Mouse (Mus musculus) CH12.LX (cell line): Measurements from ENCODE around the gene Pgm2l1. TPM values are rescaled to one million over a fixed set of nuclear protein-coding genes. Genes with fewer than 3 reads are reported as not detected.

Experiments used
- DNase-seq: peaks from one replicate; pipeline ENCODE4 v3.0.0-alpha.2; 2013; ENCODE audit errors: extremely low read depth
- H3K27ac ChIP-seq: 2 replicates; pipeline ENCODE4 v1.5.1; 2012; ENCODE audit warnings: low read depth, mild to moderate bottlenecking, control low read depth, moderate library complexity; ENCODE audit not compliant: insufficient read depth
- H3K27me3 ChIP-seq: replicated peaks from 2 replicates; pipeline ENCODE3; 2012; ENCODE audit warnings: inconsistent platforms
- H3K36me3 ChIP-seq, 2 experiments: replicated peaks in 1 of 2; 2 replicates each; pipeline versions ENCODE3 to v1.6.1; 2012; ENCODE audit warnings: inconsistent platforms in 1 of 2, low read length in 1 of 2, mild to moderate bottlenecking in 1 of 2, mixed read lengths in 1 of 2, moderate library complexity in 1 of 2; ENCODE audit not compliant: control insufficient read depth in 1 of 2, insufficient read depth in 1 of 2
- H3K4me1 ChIP-seq, 2 experiments: 2 replicates each; pipeline ENCODE4 v1.6.1; 2012; ENCODE audit warnings: inconsistent platforms in 1 of 2, moderate library complexity in 1 of 2; ENCODE audit not compliant: insufficient read depth in 2 of 2, control insufficient read depth in 1 of 2
- H3K4me2 ChIP-seq: 2 replicates; pipeline ENCODE4 v1.6.1; 2012; ENCODE audit warnings: low read depth, mild to moderate bottlenecking, control low read depth; ENCODE audit not compliant: poor library complexity, insufficient read depth, severe bottlenecking
- H3K4me3 ChIP-seq, 3 experiments: fragments of 150-350 bp in 1 of 3; sonication (generic) in 1 of 3; replicated peaks in 1 of 3; 2 replicates each; pipeline versions ENCODE3 to v1.5.1; 2011 to 2012; ENCODE audit warnings: low read depth in 2 of 3, low read length in 2 of 3, mild to moderate bottlenecking in 2 of 3, moderate library complexity in 2 of 3, control low read depth in 1 of 3, improper control_type of control experiment in 1 of 3, inconsistent platforms in 1 of 3, mixed read lengths in 1 of 3; ENCODE audit not compliant: poor library complexity in 1 of 3
- H3K79me2 ChIP-seq: replicated peaks from 2 replicates; pipeline ENCODE4 v1.6.1; 2012; ENCODE audit warnings: mild to moderate bottlenecking, moderate library complexity; ENCODE audit not compliant: control insufficient read depth, poor library complexity, insufficient read depth, severe bottlenecking; ENCODE audit errors: extremely low read depth
- H3K9ac ChIP-seq: 2 replicates; pipeline ENCODE4 v1.6.1; 2012; ENCODE audit warnings: low read depth, mild to moderate bottlenecking, control low read depth, moderate library complexity; ENCODE audit not compliant: insufficient read depth
- H3K9me3 ChIP-seq: replicated peaks from 2 replicates; pipeline ENCODE3; 2012; ENCODE audit warnings: low read length, inconsistent platforms, mixed read lengths
- BHLHE40 ChIP-seq: IDR thresholded peaks from 2 replicates; pipeline ENCODE4 v1.6.1; 2011; ENCODE audit warnings: mild to moderate bottlenecking, low read depth, low read length, improper control_type of control experiment
- CHD1 ChIP-seq: IDR thresholded peaks from 2 replicates; pipeline ENCODE4 v1.6.1; 2012; ENCODE audit warnings: low read depth, low read length, improper control_type of control experiment, inconsistent platforms
- CHD2 ChIP-seq: IDR thresholded peaks from 2 replicates; pipeline ENCODE4 v1.6.1; 2011; ENCODE audit warnings: low read length, improper control_type of control experiment
- CTCF ChIP-seq, 2 experiments: IDR thresholded peaks in 1 of 2; conservative IDR thresholded peaks in 1 of 2; 2 replicates each; pipeline ENCODE4 v1.5.1; 2011 to 2012; ENCODE audit warnings: low read depth in 2 of 2, low read length in 2 of 2, improper control_type of control experiment in 1 of 2, inconsistent platforms in 1 of 2, mild to moderate bottlenecking in 1 of 2, moderate library complexity in 1 of 2
- EP300 ChIP-seq: IDR thresholded peaks from 2 replicates; pipeline ENCODE4 v1.6.1; 2011; ENCODE audit warnings: low read length, improper control_type of control experiment
- GABPA ChIP-seq: IDR thresholded peaks from 2 replicates; pipeline ENCODE4 v1.6.1; 2012; ENCODE audit warnings: low read depth, low read length, improper control_type of control experiment, inconsistent platforms; ENCODE audit not compliant: insufficient replicate concordance
- IRF4 ChIP-seq: IDR thresholded peaks from 2 replicates; pipeline ENCODE4 v1.6.1; 2014; ENCODE audit warnings: low read depth, mild to moderate bottlenecking, inconsistent platforms, low read length, improper control_type of control experiment
- JUND ChIP-seq: conservative IDR thresholded peaks from 2 replicates; pipeline ENCODE4 v1.6.1; 2011; ENCODE audit warnings: low read depth, low read length, improper control_type of control experiment
- MAFK ChIP-seq: IDR thresholded peaks from 2 replicates; pipeline ENCODE4 v1.6.1; 2011; ENCODE audit warnings: low read length, improper control_type of control experiment; ENCODE audit not compliant: insufficient replicate concordance
- MAX ChIP-seq: IDR thresholded peaks from 2 replicates; pipeline ENCODE4 v1.6.1; 2011; ENCODE audit warnings: low read length, improper control_type of control experiment
- MAZ ChIP-seq: IDR thresholded peaks from 2 replicates; pipeline ENCODE4 v1.6.1; 2012; ENCODE audit warnings: low read depth, mild to moderate bottlenecking, inconsistent platforms, low read length, improper control_type of control experiment, moderate library complexity
- MEF2A ChIP-seq: IDR thresholded peaks from 2 replicates; pipeline ENCODE4 v1.6.1; 2014; ENCODE audit warnings: low read depth, mild to moderate bottlenecking, inconsistent platforms, low read length, improper control_type of control experiment, borderline replicate concordance
- MXI1 ChIP-seq: IDR thresholded peaks from 2 replicates; pipeline ENCODE4 v1.6.1; 2011; ENCODE audit warnings: mild to moderate bottlenecking, low read depth, low read length, improper control_type of control experiment
- NELFE ChIP-seq: IDR thresholded peaks from 2 replicates; pipeline ENCODE4 v1.6.1; 2011; ENCODE audit warnings: low read depth, low read length, improper control_type of control experiment
- NRF1 ChIP-seq: IDR thresholded peaks from 2 replicates; pipeline ENCODE4 v1.6.1; 2014; ENCODE audit warnings: low read depth, mild to moderate bottlenecking, inconsistent platforms, low read length, improper control_type of control experiment, moderate library complexity
- PAX5 ChIP-seq: IDR thresholded peaks from 2 replicates; pipeline ENCODE4 v1.6.1; 2012; ENCODE audit warnings: low read length, inconsistent platforms, mixed read lengths
- POLR2A ChIP-seq: IDR thresholded peaks from 2 replicates; pipeline ENCODE4 v1.6.1; 2011; ENCODE audit warnings: low read depth, mild to moderate bottlenecking, improper control_type of control experiment, low read length
- POLR2AphosphoS2 ChIP-seq: IDR thresholded peaks from 2 replicates; pipeline ENCODE4 v1.6.1; 2011; ENCODE audit warnings: low read depth, low read length, improper control_type of control experiment
- RAD21 ChIP-seq: IDR thresholded peaks from 2 replicates; pipeline ENCODE4 v1.6.1; 2011; ENCODE audit warnings: low read depth, mild to moderate bottlenecking, low read length, improper control_type of control experiment, moderate library complexity
- RCOR1 ChIP-seq: conservative IDR thresholded peaks from 2 replicates; pipeline ENCODE4 v1.6.1; 2012; ENCODE audit warnings: low read depth, mild to moderate bottlenecking, inconsistent platforms, low read length, improper control_type of control experiment
- SIN3A ChIP-seq: IDR thresholded peaks from 2 replicates; pipeline ENCODE4 v1.6.1; 2012; ENCODE audit warnings: low read length, improper control_type of control experiment, inconsistent platforms
- SMC3 ChIP-seq: IDR thresholded peaks from 2 replicates; pipeline ENCODE4 v1.6.1; 2011; ENCODE audit warnings: low read depth, low read length, improper control_type of control experiment
- TBP ChIP-seq: conservative IDR thresholded peaks from 2 replicates; pipeline ENCODE4 v1.6.1; 2011; ENCODE audit warnings: low read depth, low read length, improper control_type of control experiment
- UBTF ChIP-seq: IDR thresholded peaks from 2 replicates; pipeline ENCODE4 v1.6.1; 2012; ENCODE audit warnings: low read depth, mild to moderate bottlenecking, inconsistent platforms, low read length, improper control_type of control experiment, moderate library complexity
- USF1 ChIP-seq: IDR thresholded peaks from 2 replicates; pipeline ENCODE4 v1.6.1; 2014; ENCODE audit warnings: low read depth, mild to moderate bottlenecking, inconsistent platforms, low read length, improper control_type of control experiment
- ZC3H11A ChIP-seq: IDR thresholded peaks from 2 replicates; pipeline ENCODE4 v1.6.1; 2012; ENCODE audit warnings: low read depth, mild to moderate bottlenecking, inconsistent platforms, low read length, improper control_type of control experiment
- ZKSCAN1 ChIP-seq: IDR thresholded peaks from 2 replicates; pipeline ENCODE4 v1.6.1; 2012; ENCODE audit warnings: low read depth, inconsistent platforms, low read length, improper control_type of control experiment, borderline replicate concordance
- ZMIZ1 ChIP-seq: IDR thresholded peaks from 2 replicates; pipeline ENCODE4 v1.6.1; 2012; ENCODE audit warnings: low read depth, mild to moderate bottlenecking, inconsistent platforms, low read length, improper control_type of control experiment
- dilution Hi-C: fragments of 300-500 bp; cut with MboI; formaldehyde crosslinking; loops from 2 replicates; pipeline ENCODE4 v1.14.3; 2020; ENCODE audit warnings: low sequenced_read_pairs; ENCODE audit not compliant: extremely low pct_unique_long_range_greater_than_20kb, extremely low pct_ligation_motif_present
- in situ Hi-C: fragments of 300-500 bp; cut with MboI; formaldehyde crosslinking; loops from 3 replicates; pipeline ENCODE4 v1.14.3; 2019; ENCODE audit warnings: low sequenced_read_pairs, low pct_ligation_motif_present, low pct_unique_long_range_greater_than_20kb, mixed read lengths
- polyA plus RNA-seq: library from polyadenylated mRNA; unstranded; fragments of >175 nt; gene quantifications from 2 replicates; pipeline ENCODE4 v1.2.1, GENCODE M21; 2012; ENCODE audit warnings: low read depth; ENCODE audit not compliant: insufficient read length
- total RNA-seq, 2 experiments: library from RNA; depleted of rRNA; stranded (reverse); fragments of 300-350 nt in 1 of 2; fragments of >200 nt in 1 of 2; gene quantifications; 2 replicates each; pipeline ENCODE4 v1.2.3; 2012 to 2014

The Pgm2l1 gene
- total and polyA plus RNA-seq, 3 experiments: 1.2 to 4.1 (median 3.4) TPM

DNA sequence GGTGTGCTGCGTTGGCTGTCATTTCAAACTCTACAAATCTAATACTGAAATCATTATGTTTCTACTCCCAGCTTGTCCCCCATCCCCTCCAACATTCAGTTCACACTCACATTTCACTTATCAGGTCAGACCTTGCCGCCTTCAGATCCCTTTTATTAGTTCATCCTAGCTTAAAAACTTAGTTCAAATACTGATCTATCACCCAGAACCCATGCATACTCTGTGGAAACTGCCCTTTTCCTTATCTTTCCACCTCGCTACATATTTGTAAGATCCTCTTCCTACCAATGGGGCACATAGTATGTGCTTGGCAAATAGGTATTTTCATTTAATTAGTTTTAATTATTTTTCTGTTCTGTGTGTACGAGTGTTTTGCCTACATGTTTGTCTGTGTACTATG is 17.0 kb downstream of the Pgm2l1 start:
- Histone ChIP-seq H3K27me3 (no peaks in the 10 kb centered on the region), H3K4me1 (peaks cover 0 to 4% of the 10 kb centered on the region in 2 experiments; a peak in 1 of 4 replicates), H3K9ac (no peak overlapping the region), H3K36me3 (no peaks in the 10 kb centered on the region), H3K9me3 (no peaks in the 10 kb centered on the region), H3K79me2 (no peaks in the 10 kb centered on the region), H3K4me3 (no peak overlapping the region), H3K4me2 (no peak overlapping the region), H3K27ac (no peak overlapping the region)
- TF ChIP-seq GABPA: no peak
- TF ChIP-seq CHD2: no peak
- no peak for TF ChIP-seq BHLHE40
- no peak for TF ChIP-seq MAX
- TF ChIP-seq MAZ: no peak
- TF ChIP-seq SMC3: no peak
- no peak for TF ChIP-seq NELFE
- no peak for TF ChIP-seq CHD1
- TF ChIP-seq MEF2A: no peak
- no peak for TF ChIP-seq CTCF (conservative IDR thresholded peaks at IDR 0.05 in 1 of 2, IDR thresholded peaks at IDR 0.05 in 1 of 2; ENCODE audit: low read depth in 2 of 2, low read length in 2 of 2)
- no peak for TF ChIP-seq POLR2A
- no peak for TF ChIP-seq MXI1
- in situ Hi-C loops (no loop called here), dilution Hi-C loops (no loop called here)
- no peak for DNase-seq

GRCm38 (mm10) chr7:100245176-100245575 is 18.0 kb downstream of the Pgm2l1 start:
- in situ Hi-C loops: no loop called here
- dilution Hi-C loops: no loop called here

GRCm38 (mm10) chr7:100250667-100251066 is 23.5 kb downstream of the Pgm2l1 start:
- peaks cover 0 to 12% of the 10 kb centered on the region in 2 experiments for H3K36me3 ChIP-seq
- peaks cover 0 to 5% of the 10 kb centered on the region in 2 experiments; a peak in 1 of 4 replicates for H3K4me1 ChIP-seq
- dilution Hi-C loops: no loop called here
- DNase-seq: no peak
- no peaks in the 10 kb centered on the region for H3K79me2 ChIP-seq
- peaks cover 5% of the 10 kb centered on the region for H3K9me3 ChIP-seq
- H3K4me2 ChIP-seq: no peak overlapping the region
- H3K27me3 ChIP-seq: no peaks in the 10 kb centered on the region
- in situ Hi-C loops: no loop called here
- H3K27ac ChIP-seq: no peak overlapping the region
- no peak overlapping the region for H3K9ac ChIP-seq
- H3K4me3 ChIP-seq: no peak overlapping the region
- TF ChIP-seq UBTF: no peak
- no peak for TF ChIP-seq RCOR1
- no peak for TF ChIP-seq EP300
- TF ChIP-seq TBP: no peak
- TF ChIP-seq SIN3A: no peak
- TF ChIP-seq IRF4: no peak
- no peak for TF ChIP-seq ZMIZ1
- no peak for TF ChIP-seq NELFE
- no peak for TF ChIP-seq BHLHE40
- TF ChIP-seq MAFK: no peak
- TF ChIP-seq JUND: no peak
- no peak for TF ChIP-seq CTCF (conservative IDR thresholded peaks at IDR 0.05 in 1 of 2, IDR thresholded peaks at IDR 0.05 in 1 of 2; ENCODE audit: low read depth in 2 of 2, low read length in 2 of 2)
- TF ChIP-seq SMC3: no peak
- no peak for TF ChIP-seq USF1
- no peak for TF ChIP-seq NRF1
- no peak for TF ChIP-seq CHD1
- no peak for TF ChIP-seq RAD21

More at GRCm38 (mm10) chr7:100245176-100245575, 18.0 kb downstream of the Pgm2l1 start:
- H3K27me3 ChIP-seq: no peaks in the 10 kb centered on the region
- no peak for DNase-seq
- H3K4me2 ChIP-seq: no peak overlapping the region
- no peak for TF ChIP-seq MAZ
- no peak for TF ChIP-seq PAX5
- no peak for TF ChIP-seq ZC3H11A
- no peak for TF ChIP-seq GABPA
- TF ChIP-seq POLR2AphosphoS2: no peak
- TF ChIP-seq USF1: no peak
- no peak for TF ChIP-seq ZKSCAN1
- TF ChIP-seq NELFE: no peak
- TF ChIP-seq IRF4: no peak
- no peak for TF ChIP-seq TBP
- no peaks in the 10 kb centered on the region for H3K36me3 ChIP-seq
- H3K27ac ChIP-seq: no peak overlapping the region
- peaks cover 0 to 4% of the 10 kb centered on the region in 2 experiments; a peak in 1 of 4 replicates for H3K4me1 ChIP-seq
- no peak overlapping the region for H3K9ac ChIP-seq
- H3K79me2 ChIP-seq: no peaks in the 10 kb centered on the region
- H3K9me3 ChIP-seq: no peaks in the 10 kb centered on the region
- H3K4me3 ChIP-seq: no peak overlapping the region
